Comparison of ENCODE assay signal across 9 mouse cellular contexts in genomic region chr2:27045979-27046770, GRCm38 (mm10). TPM values are rescaled to one million over a fixed set of nuclear protein-coding genes. Genes with fewer than 3 reads are reported as not detected.
DNase-seq lines count a peak whose midpoint lies in the region; ATAC-seq lines count a peak whose summit lies in the region.
"Had no signal": no experiment of that assay in that cellular context is flagged by ENCODE, and none has a peak within 500 bp of the region (broad histone marks: within the 10 kb centered on the region; RNA-seq: fewer than 3 reads in every experiment).

No protein-coding gene starts in this region.

- DNase-seq in thymus, postnatal 4 days: peak; percentile 5
- DNase-seq in thymus, postnatal 14 days: no peak
- DNase-seq in heart, postnatal 4 days: peak; percentile 83
- no peak for DNase-seq in limb, embryonic 10.5 days (ENCODE audit: low spot score)
- DNase-seq in testis, postnatal 10 days (ENCODE audit: low spot score): peak; percentile 89
- DNase-seq in cerebellum, postnatal 14 days: no peak

- no peak overlapping the region for H3K4me3 ChIP-seq in limb, embryonic 10.5 days

- H3K4me1 ChIP-seq in limb, embryonic 10.5 days: peaks cover 19% of the 10 kb centered on the region

- H3K36me3 ChIP-seq in limb, embryonic 10.5 days: no peaks in the 10 kb centered on the region

- H3K27ac ChIP-seq in limb, embryonic 10.5 days: peak overlapping the region; percentile 21; the same call in 1 of the 2 replicates
- H3K27ac ChIP-seq: macrophage had no signal

- 0 out of 2 replicates have a peak, but pooled peaks cover 3% of the 10 kb centered on the region for H3K27me3 ChIP-seq in limb, embryonic 10.5 days (ENCODE audit: low read depth, poor library complexity, severe bottlenecking)

- 80% methylated on average over 8 of the region's 8 CpGs for WGBS in limb, embryonic 10.5 days

- no peaks in the 10 kb centered on the region for H3K9me3 ChIP-seq in limb, embryonic 10.5 days (replicated peaks)

- ATAC-seq in erythroblast, adult 5-6 weeks (replicated peaks; ENCODE audit: low FRiP score, poor library complexity, severe bottlenecking): no peak

RNA-seq across cellular contexts. Expression of gene Slc2a6, which starts 18.4 kb away (rescaled TPM):
- under 1 TPM; 0.18 to 0.24 TPM for total RNA-seq in heart, postnatal 4 days (2021)
- polyA plus RNA-seq in limb, embryonic 10.5 days (2016; fragmentation: Nextera tagmentation; extraction: Ambion mirVana): 0.49 and 0.91 TPM in 2 replicates
- 1.2 and 2.5 TPM in 2 replicates for total RNA-seq in erythroblast, adult 5-6 weeks (2015; ENCODE audit: low replicate concordance)
- 0.56 and 1.9 TPM in 2 replicates for total RNA-seq in erythroblast, adult 5-6 weeks (2017; ENCODE audit: low replicate concordance)

RNA-seq across cellular contexts. Expression of gene Mymk, which starts 25.8 kb away (rescaled TPM):
- total RNA-seq in heart, postnatal 4 days (2021): not detected
- polyA plus RNA-seq in limb, embryonic 10.5 days (2016; fragmentation: Nextera tagmentation; extraction: Ambion mirVana): 0.16 and 1.5 TPM in 2 replicates
- not detected in 2 replicates for total RNA-seq in erythroblast, adult 5-6 weeks (2015; ENCODE audit: low replicate concordance)
- not detected in 2 replicates for total RNA-seq in erythroblast, adult 5-6 weeks (2017; ENCODE audit: low replicate concordance)
- total RNA-seq: neutrophil, adult 5-6 weeks had no signal
- polyA plus RNA-seq: macrophage had no signal

RNA-seq across cellular contexts. Expression of gene Adamtsl2, which starts 33.0 kb away (rescaled TPM):
- 10 to 100 TPM; 10.6 to 11.4 TPM for total RNA-seq in heart, postnatal 4 days (2021)
- polyA plus RNA-seq in limb, embryonic 10.5 days (2016; fragmentation: Nextera tagmentation; extraction: Ambion mirVana): 3.5 and 9.1 TPM in 2 replicates
- not detected in 2 replicates for total RNA-seq in erythroblast, adult 5-6 weeks (2015; ENCODE audit: low replicate concordance)
- not detected in 2 replicates for total RNA-seq in erythroblast, adult 5-6 weeks (2017; ENCODE audit: low replicate concordance)
- total RNA-seq: neutrophil, adult 5-6 weeks had no signal
- polyA plus RNA-seq: macrophage had no signal

RNA-seq across cellular contexts. Expression of gene Cacfd1, which starts 36.4 kb away (rescaled TPM):
- 10 to 100 TPM; 28.0 to 29.7 TPM for total RNA-seq in heart, postnatal 4 days (2021)
- polyA plus RNA-seq in limb, embryonic 10.5 days (2016; fragmentation: Nextera tagmentation; extraction: Ambion mirVana): 86.4 and 109 TPM in 2 replicates
- 1.2 and 4.4 TPM in 2 replicates for total RNA-seq in erythroblast, adult 5-6 weeks (2015; ENCODE audit: low replicate concordance)
- total RNA-seq in erythroblast, adult 5-6 weeks (2017; ENCODE audit: low replicate concordance): 2.8 and 14.5 TPM in 2 replicates

Comparison
In these comparisons a context has a peak if more than half of its experiments do, and no peak if none do; other contexts are left out.
1. DNase-seq: peak in thymus, postnatal 4 days (single experiment), heart, postnatal 4 days (single experiment) and testis, postnatal 10 days (single experiment); none in thymus, postnatal 14 days (single experiment), limb, embryonic 10.5 days (single experiment) and cerebellum, postnatal 14 days (0 of 2).
2. RNA of gene Adamtsl2, which starts 33.0 kb away (total RNA-seq): 10.6 to 11.4 TPM in heart, postnatal 4 days; not detected in erythroblast, adult 5-6 weeks; every median in the first group is over 10 times any median in the second.